Mouse (Mus musculus) mouse trophoblast stem cell (cell line): ENCODE measurements around the gene Prps1l3.

ENCODE experiments used
- in situ Hi-C, 2 experiments: fragments of 300-500 bp; cut with MseI, MboI; formaldehyde crosslinking; loops; 2 replicates in 1 of 2; 3 replicates in 1 of 2; pipeline ENCODE4 v1.15.1; 2025

Gene Prps1l3

GRCm38 (mm10) chr12:57243671-57244495 lies 13.7 kb downstream of the Prps1l3 start:
- in situ Hi-C loops, result no loop called here

- in situ Hi-C loops, result no loop called here
These were observed 28.4 kb downstream of the Prps1l3 start for GRCm38 (mm10) chr12:57258572-57258971.

GRCm38 (mm10) chr12:57275456-57275855 lies 45.2 kb downstream of the Prps1l3 start:
- in situ Hi-C loops, result loop anchor here (25.0 kb wide), 2 partner anchors 262 to 512 kb away; partner anchors contain the start of gene Foxa1 (in 1 of the 2)

- in situ Hi-C loops, result loop anchor here (10.0 to 25.0 kb wide), 3 partner anchors 256 to 506 kb away; partner anchors contain the start of gene Foxa1 (in 2 of the 2)
These were observed 51.2 kb downstream of the Prps1l3 start for GRCm38 (mm10) chr12:57281155-57282114.

- in situ Hi-C loops, result loop anchor here (10.0 to 25.0 kb wide), 3 partner anchors 252 to 502 kb away; partner anchors contain the start of gene Foxa1 (in 2 of the 2)
These were observed 55.3 kb downstream of the Prps1l3 start for GRCm38 (mm10) chr12:57285303-57286059.
